Mouse (Mus musculus) cerebellum, adult 2 months (tissue): ENCODE results near the gene Rreb1.

ENCODE experiments used
- CTCF ChIP-seq: fragments of 200-500 bp; IDR thresholded peaks from 2 replicates; pipeline ENCODE4 v1.5.1; 2011; ENCODE audit warnings: low read depth, mild to moderate bottlenecking, control low read depth, low read length, moderate library complexity, borderline replicate concordance; ENCODE audit not compliant: insufficient read depth
- POLR2A ChIP-seq: fragments of 200-500 bp; IDR thresholded peaks from 2 replicates; pipeline ENCODE4 v1.6.1; 2011; ENCODE audit warnings: low read length, control low read depth, borderline replicate concordance; ENCODE audit not compliant: insufficient read depth

- TF ChIP-seq CTCF (no peak), POLR2A (no peak)
These were observed 68.3 kb downstream of the Rreb1 start for GRCm38 (mm10) chr13:37846507-37846906.
